Mouse (Mus musculus): Measurements from ENCODE around the gene Slc22a18.

DNA sequence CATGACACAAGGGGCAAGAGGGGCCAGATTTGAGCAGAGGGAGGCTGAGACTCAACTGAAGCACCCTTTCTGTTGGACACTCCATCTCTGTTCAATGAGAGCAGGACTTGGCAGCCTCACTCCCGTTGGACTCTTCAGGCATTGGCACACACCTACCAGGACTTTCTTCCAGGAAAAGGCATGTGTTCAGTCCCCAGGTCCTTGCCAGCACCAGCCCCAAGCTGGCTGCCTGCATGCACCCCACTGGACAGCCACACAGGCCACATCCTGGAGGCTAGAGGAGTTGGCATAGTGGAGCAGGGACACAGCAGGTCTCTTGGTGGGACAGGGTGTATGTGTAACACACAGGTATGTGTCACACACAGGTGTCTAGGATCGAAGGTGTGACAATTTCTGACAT lies 26.4 kb upstream of the Slc22a18 start:
- TF ChIP-seq CTCF (IDR thresholded peaks at IDR 0.05; ENCODE audit: low read depth) (no peak), EP300 (IDR thresholded peaks at IDR 0.05; ENCODE audit: low read depth) (no peak)
